Mouse (Mus musculus): ENCODE measurements around the gene Zfp874a.
"Not testable (repeated sequence)": the region's sequence is repeated elsewhere in the genome, so short reads cannot be mapped to it uniquely, and the experiment has no call there.

Gene Zfp874a

GRCm38 (mm10) chr13:67376255-67376654 is 75.2 kb downstream of the Zfp874a start:
- not testable (repeated sequence) for DNase-seq (ENCODE audit: low spot score)

- peak; percentile 87 for DNase-seq (ENCODE audit: low spot score)
Measured at GRCm38 (mm10) chr13:67375050-67375911, 76.1 kb downstream of the Zfp874a start, which contains the start of the genes Gm28041 and Zfp456. Gene Gm28041, minus strand, starts transcription at chr13:67375733. Gene Zfp456, minus strand, starts transcription at chr13:67375810.

Measured in lung, postnatal 25 days (tissue).